Mouse (Mus musculus) c-Kit-positive CD71-negative TER-119-negative erythroid progenitor cells, embryonic 14.5 days (primary cell): Measurements from ENCODE around the gene Fbxo34.
A peak's percentile ranks its signal among the peaks of the same experiment; 100 is the strongest.
"Not testable (repeated sequence)": the region's sequence is repeated elsewhere in the genome, so short reads cannot be mapped to it uniquely, and the experiment has no call there.

Experiments
- DNase-seq: peaks from one replicate; pipeline ENCODE4 v3.0.0-alpha.2; 2013; ENCODE audit warnings: low read depth

Gene Fbxo34

DNA sequence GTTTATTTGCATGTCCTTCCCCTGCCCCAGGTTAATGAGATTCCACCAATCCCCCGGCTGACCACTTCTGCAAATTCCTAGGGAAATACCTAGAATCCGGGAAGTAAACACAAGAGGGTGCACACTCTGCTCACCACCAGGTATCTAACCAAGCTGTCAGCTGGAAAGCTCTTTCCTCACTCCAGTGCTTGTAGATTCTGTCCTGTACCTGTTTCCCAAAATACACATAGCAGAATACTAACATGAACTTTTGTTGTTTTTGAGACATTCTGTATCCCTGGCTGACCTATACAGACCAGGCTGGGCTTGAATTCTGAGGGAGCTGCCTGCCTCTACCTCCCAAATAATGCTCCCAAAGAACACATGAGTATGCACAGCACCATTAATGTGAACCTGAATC lies 110.5 kb downstream of the Fbxo34 start:
- DNase-seq: no peak

DNA sequence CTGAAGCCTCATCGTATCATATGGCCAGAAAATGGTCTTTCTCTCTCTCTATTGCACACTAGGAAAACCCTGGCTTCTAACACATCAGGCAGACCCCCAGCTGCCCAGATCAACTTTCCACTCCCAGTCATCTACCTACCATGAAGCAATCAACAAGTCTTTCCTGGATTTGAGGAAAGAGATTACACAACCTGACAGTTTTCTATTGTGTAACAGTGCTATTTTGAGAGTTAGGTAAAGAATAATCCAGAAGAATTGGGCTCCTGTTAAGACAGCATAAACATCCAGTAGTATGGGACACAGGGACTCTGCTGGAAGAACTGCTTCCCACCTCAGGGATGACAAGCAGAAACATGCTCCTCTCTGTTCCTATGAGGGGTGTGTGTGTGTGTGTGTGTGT lies 112.3 kb downstream of the Fbxo34 start:
- DNase-seq: no peak

DNA sequence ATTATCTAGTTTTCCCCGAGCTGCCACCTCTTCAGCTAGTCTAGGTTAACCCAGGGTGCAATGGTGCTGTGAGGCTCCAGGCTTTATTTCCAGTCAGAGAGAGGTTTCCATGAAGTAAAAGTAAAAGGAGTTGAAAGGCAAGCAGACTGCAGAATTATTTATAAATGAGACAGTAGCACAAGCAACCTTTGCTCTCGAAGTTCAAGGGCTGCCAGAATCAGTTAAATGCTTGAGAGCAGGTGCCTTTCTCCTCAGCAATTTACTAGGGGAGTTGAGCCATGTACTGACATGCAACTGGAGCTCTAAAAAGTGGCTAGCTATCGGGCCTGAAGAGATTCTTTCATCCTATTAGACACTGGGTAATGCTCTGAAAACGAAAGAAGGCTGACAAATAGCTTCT lies 112.9 kb downstream of the Fbxo34 start:
- DNase-seq: no peak

DNA sequence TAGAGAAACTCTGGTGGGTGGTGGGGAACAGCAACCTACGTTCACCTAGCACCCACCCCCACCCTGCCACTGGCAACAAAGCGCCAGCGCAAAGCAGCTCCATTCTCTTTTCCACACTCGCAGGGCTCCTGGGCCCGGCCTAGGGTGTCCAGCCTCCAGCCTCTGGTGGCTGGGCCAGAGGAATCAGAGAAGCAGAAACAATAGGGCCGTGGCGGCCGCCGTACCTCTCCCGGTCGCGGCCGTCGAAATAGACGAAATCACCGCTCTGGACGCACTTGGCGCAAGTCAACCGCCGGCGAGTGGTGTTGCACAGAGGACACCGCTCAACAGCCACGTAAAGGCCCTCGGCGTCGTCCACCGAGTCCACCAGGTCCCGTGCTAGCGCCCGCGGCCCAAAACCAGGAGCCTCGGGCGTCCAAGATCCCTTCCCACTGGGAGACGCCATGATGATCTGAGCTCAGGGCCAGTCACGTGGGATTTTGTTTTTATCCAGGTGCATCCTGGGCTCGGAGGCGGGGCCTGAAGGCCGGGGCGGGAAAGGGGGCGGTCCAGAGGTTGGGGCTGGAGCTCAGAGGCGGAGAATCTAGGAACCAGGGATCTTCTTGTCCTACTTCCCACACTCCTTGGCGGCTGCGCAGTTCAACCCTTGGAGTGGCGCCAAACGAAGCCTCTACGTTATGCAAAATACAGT lies 117.9 kb downstream of the Fbxo34 start:
- peak; percentile 92 for DNase-seq

DNA sequence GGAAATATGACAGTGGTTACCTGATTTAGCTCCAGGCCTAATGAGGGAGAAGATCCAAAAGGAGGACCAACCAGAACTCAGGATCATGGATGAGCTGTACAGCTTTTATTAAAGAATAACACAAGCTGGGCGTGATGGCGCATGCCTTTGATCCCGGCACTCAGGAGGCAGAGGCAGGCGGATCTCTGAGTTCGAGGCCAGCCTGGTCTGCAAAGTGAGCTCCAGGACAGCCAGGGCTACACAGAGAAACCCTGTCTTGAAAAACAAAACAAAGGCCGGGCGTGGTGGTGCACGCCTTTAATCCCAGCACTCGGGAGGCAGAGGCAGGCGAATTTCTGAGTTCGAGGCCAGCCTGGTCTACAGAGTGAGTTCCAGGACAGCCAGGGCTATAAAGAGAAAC lies 120.3 kb downstream of the Fbxo34 start, which contains the start of gene Atg14:
Gene Atg14, minus strand, starts transcription at position 101 of the 400 bp plus-strand sequence.
- DNase-seq: not testable (repeated sequence)

DNA sequence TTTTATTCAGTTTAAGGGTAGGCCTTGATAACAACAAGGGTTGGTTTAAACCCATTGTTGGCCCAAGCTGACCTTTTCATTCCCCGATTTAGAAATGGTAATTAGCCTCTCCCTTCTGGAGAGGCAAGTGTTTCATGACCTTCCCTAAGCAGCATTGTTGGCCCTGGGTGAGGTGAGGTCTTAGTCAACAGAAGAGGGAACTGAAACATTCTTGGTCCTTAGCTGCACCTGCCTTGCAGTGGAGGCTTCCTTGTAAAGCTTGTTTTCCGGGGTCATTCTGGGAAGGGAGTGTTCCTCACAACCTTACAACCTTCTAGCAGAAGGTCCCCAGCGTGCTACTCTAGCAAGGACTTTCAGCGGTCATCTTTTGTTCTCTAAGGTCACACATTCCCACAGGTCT lies 122.5 kb downstream of the Fbxo34 start:
- DNase-seq: no peak

DNA sequence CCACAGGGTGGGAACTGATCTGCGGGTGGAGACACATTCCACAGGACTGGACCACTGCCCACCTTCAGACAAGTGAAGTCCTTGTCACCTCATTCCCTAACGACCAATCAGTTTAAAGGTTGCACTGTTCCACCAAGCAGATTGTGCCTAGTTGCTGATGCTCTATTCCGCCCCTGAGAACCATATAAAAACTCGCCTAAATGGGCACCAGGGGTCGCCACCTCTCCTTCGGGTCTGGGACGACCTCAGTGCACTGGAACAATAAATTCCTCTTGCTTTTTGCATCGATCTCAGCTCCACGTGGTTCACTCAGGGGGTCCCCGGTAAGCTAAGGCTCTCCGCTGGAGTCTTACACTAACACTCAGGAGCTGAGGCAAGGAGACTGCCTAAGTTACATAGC lies 124.5 kb downstream of the Fbxo34 start:
- DNase-seq: no peak

DNA sequence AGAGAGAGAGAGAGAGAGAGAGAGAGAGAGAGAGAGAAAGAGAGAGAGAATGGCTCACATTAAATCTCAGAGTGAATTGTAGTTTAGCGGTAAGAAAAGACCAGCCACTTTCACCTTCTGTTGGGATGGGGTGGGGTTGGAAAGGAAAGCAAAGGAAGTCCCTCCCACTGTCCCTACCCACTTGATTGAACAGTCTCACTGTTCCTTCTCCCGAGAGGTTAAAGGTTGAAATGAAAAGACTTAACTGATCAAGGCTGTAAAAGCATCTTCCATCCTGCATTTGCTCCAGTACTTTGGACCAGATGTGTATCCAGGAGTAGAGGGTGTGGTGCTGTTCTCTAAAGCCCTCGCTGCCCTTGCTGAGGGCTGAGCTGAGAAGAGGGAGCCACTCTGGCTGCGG lies 126.5 kb downstream of the Fbxo34 start:
- DNase-seq: no peak

DNA sequence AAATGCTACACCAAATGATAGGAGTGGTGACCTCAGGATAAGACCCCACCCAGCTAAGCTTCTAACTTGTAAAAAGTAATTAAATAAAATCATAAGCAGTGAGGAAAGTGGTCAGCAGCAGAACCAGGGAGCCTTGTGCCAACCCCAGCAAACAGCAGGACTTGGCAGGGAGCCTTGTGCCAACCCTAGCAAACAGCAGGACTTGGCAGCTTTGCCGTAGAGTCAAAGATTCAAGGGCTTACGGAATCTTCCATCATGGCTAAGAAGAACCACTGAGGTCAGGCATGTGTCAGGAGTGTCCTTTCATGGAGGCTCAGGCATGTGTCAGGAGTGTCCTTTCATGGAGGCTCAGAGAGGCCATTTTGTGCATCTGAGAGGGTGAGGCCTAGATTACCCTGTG lies 127.9 kb downstream of the Fbxo34 start:
- DNase-seq: no peak

DNA sequence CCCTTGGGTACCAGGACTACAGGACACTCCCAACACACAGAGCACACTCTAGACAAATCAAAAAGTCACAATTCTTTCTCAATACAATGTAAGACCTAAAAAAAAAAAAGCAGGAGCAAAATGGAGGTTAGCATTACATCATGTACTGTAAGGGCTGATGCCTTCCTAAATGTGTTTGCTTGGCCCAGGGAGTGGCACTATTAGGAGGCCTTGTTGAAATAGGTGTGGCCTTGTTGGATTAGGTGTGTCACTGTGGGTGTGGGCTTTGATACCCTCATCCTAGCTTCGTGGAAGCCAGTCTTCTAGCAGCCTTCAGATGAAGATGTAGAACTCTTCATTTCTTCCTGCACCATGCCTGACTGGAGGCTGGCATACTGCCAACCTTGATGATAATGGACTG lies 131.1 kb downstream of the Fbxo34 start:
- no peak for DNase-seq
